Mouse (Mus musculus) midbrain, embryonic 15.5 days (tissue): Measurements from ENCODE around the gene Kcnj6. TPM values are rescaled to one million over a fixed set of nuclear protein-coding genes. Genes with fewer than 3 reads are reported as not detected.

Experiments
- ATAC-seq: fragments of 200-750 bp; cut with Nextera tagmentation; replicated peaks from 2 replicates; pipeline ENCODE4 v1.8.0; 2017; ENCODE audit warnings: moderate TSS enrichment
- H3K27ac ChIP-seq: fragments of 300-500 bp; sonication (generic); 2 replicates; pipeline ENCODE4 v1.5.1; 2015; ENCODE audit warnings: mild to moderate bottlenecking, inconsistent platforms
- H3K27me3 ChIP-seq: fragments of 300-500 bp; sonication (generic); replicated peaks from 2 replicates; pipeline ENCODE4 v1.6.1; 2015; ENCODE audit warnings: inconsistent platforms
- H3K36me3 ChIP-seq: fragments of 300-500 bp; sonication (generic); replicated peaks from 2 replicates; pipeline ENCODE4 v1.6.1; 2015; ENCODE audit warnings: inconsistent platforms
- H3K4me1 ChIP-seq: fragments of 300-500 bp; sonication (generic); 2 replicates; pipeline ENCODE4 v1.6.1; 2015; ENCODE audit warnings: inconsistent platforms
- H3K4me2 ChIP-seq: fragments of 300-500 bp; sonication (generic); 2 replicates; pipeline ENCODE4 v1.6.1; 2015; ENCODE audit warnings: inconsistent platforms, mild to moderate bottlenecking, moderate library complexity
- H3K4me3 ChIP-seq: fragments of 300-500 bp; sonication (generic); 2 replicates; pipeline ENCODE4 v1.5.1; 2015; ENCODE audit warnings: mild to moderate bottlenecking, inconsistent platforms
- H3K9ac ChIP-seq: fragments of 300-500 bp; sonication (generic); 2 replicates; pipeline ENCODE4 v1.6.1; 2015; ENCODE audit warnings: mild to moderate bottlenecking, inconsistent platforms
- H3K9me3 ChIP-seq: fragments of 300-500 bp; sonication (generic); 2 replicates; pipeline ENCODE4 v1.6.1; 2016; ENCODE audit warnings: inconsistent platforms
- WGBS: fragments of 180-500 bp; shearing (Covaris S2); methylation state at CpG from one replicate; pipeline ENCODE4 v1.1.7; 2015; ENCODE audit warnings: mixed read lengths; 5-methylcytosine and 5-hydroxymethylcytosine counted together
- microRNA-seq: library from miRNA; unstranded; fragments of <30 nt; microRNA quantifications from one replicate; pipeline ENCODE4, GENCODE M21; 2016
- polyA plus RNA-seq: library from polyadenylated mRNA; unstranded; fragments of >200 nt; fragmentation: Nextera tagmentation; extraction: Ambion mirVana; gene quantifications from 2 replicates; pipeline ENCODE4 v1.2.1, GENCODE M21; 2015

Gene Kcnj6
- polyA plus RNA-seq, 1 experiment from 2014 or later: 6.8 TPM

GRCm38 (mm10) chr16:94720476-94721153, 276.9 kb downstream of the Kcnj6 start:
- Histone ChIP-seq H3K4me1 (peaks cover 9% of the 10 kb centered on the region), H3K9me3 (no peaks in the 10 kb centered on the region), H3K9ac (no peak overlapping the region), H3K36me3 (no peaks in the 10 kb centered on the region), H3K27ac (no peak overlapping the region), H3K27me3 (no peaks in the 10 kb centered on the region), H3K4me2 (no peak overlapping the region), H3K4me3 (no peak overlapping the region)
- no peak for ATAC-seq
- 77% methylated on average over 7 of the region's 7 CpGs for WGBS

DNA sequence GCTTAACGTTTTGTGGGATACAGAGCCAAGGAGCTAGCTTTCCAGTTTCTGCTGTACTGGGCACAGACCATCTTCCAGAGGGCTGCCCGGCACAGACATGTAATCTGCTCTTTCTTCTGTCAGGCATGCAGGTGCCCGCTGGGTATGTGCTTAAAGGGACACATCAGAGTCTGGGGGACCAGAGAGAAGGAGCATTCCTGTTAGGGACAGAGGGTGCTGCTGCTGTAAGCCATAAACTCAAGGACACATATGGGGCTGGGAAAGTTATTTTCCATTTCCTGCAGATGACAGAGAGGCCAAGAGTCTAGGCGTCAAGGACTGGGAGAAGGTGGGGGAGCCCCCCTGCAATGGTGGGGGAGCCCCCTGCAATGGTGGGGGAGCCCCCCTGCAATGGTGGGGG, 278.0 kb downstream of the Kcnj6 start:
- H3K36me3 ChIP-seq: no peaks in the 10 kb centered on the region
- no peak for ATAC-seq
- H3K27me3 ChIP-seq: no peaks in the 10 kb centered on the region
- no peak overlapping the region for H3K27ac ChIP-seq
- no peaks in the 10 kb centered on the region for H3K9me3 ChIP-seq
- peaks cover 4% of the 10 kb centered on the region for H3K4me1 ChIP-seq
- H3K4me2 ChIP-seq: no peak overlapping the region
- no peak overlapping the region for H3K9ac ChIP-seq
- 68% methylated on average over 4 of the region's 4 CpGs for WGBS
- H3K4me3 ChIP-seq: no peak overlapping the region

GRCm38 (mm10) chr16:94718919-94719318, 278.6 kb downstream of the Kcnj6 start:
- Histone ChIP-seq H3K27me3 (no peaks in the 10 kb centered on the region), H3K9ac (no peak overlapping the region), H3K4me1 (peaks cover 5% of the 10 kb centered on the region), H3K4me3 (no peak overlapping the region), H3K36me3 (no peaks in the 10 kb centered on the region), H3K9me3 (no peaks in the 10 kb centered on the region), H3K4me2 (no peak overlapping the region), H3K27ac (no peak overlapping the region)
- WGBS: 55% methylated on average over 4 of the region's 4 CpGs
- no peak for ATAC-seq

GRCm38 (mm10) chr16:94717051-94717450, 280.4 kb downstream of the Kcnj6 start:
- no peak overlapping the region for H3K27ac ChIP-seq
- H3K4me1 ChIP-seq: peaks cover 8% of the 10 kb centered on the region
- ATAC-seq: no peak
- H3K27me3 ChIP-seq: no peaks in the 10 kb centered on the region
- H3K4me2 ChIP-seq: no peak overlapping the region
- H3K36me3 ChIP-seq: no peaks in the 10 kb centered on the region
- WGBS: 93% methylated on average over 11 of the region's 11 CpGs
- H3K4me3 ChIP-seq: no peak overlapping the region
- no peaks in the 10 kb centered on the region for H3K9me3 ChIP-seq
- H3K9ac ChIP-seq: no peak overlapping the region

DNA sequence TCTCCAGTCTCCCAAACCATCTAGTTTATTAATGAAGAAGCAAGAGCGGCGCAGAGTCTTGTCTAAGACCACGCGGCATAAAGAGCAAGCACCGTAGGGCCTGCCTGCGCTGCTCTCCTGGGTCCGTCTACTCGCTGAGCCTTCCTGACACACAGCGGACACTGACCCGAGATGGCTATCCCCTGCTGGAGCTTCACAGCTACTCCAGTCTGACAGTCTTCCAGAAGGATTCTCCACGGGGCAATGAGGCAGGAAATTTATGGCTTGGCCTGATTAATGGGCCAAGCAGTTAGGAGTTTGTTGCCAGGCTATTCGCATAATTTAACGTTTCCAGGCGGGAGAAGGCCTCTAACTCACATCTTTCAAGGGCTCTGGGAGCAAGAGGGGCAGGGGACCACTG, 283.0 kb downstream of the Kcnj6 start:
- Histone ChIP-seq H3K4me2 (no peak overlapping the region), H3K27ac (no peak overlapping the region), H3K9ac (no peak overlapping the region), H3K27me3 (no peaks in the 10 kb centered on the region), H3K36me3 (no peaks in the 10 kb centered on the region), H3K4me1 (peaks cover 8% of the 10 kb centered on the region), H3K9me3 (no peaks in the 10 kb centered on the region), H3K4me3 (no peak overlapping the region)
- no peak for ATAC-seq
- 64% methylated on average over 14 of the region's 14 CpGs for WGBS

- Histone ChIP-seq H3K4me2 (peak overlapping the region; percentile 62), H3K36me3 (no peaks in the 10 kb centered on the region), H3K9ac (peak overlapping the region; percentile 41), H3K9me3 (no peaks in the 10 kb centered on the region), H3K27me3 (no peaks in the 10 kb centered on the region), H3K4me3 (peak overlapping the region; percentile 38), H3K4me1 (peaks cover 8% of the 10 kb centered on the region), H3K27ac (no peak overlapping the region)
- ATAC-seq: peak; percentile 93
- 8% methylated on average over 25 of the region's 25 CpGs for WGBS
Measured at GRCm38 (mm10) chr16:94713480-94714094, 283.9 kb downstream of the Kcnj6 start.

DNA sequence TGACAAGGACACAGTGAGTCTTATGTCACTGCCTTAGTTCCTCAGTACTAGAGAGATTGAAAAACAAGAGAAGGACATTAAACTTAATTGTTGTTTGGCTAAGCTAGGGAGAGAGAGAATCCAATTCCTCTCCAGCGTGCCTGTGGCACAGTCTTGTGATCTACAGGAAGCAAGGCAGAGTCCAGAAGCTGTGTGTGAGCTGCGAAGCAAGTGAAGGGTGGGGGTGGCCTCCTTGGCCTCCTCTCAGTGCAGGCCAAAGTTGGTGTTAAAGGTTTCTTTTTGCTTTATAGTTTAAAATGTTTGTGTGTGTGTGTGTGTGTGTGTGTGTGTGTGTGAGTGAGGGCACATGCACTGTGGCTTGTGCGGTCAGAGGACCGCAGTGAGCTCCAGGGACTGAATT, 295.5 kb downstream of the Kcnj6 start:
- H3K27ac ChIP-seq: no peak overlapping the region
- no peaks in the 10 kb centered on the region for H3K4me1 ChIP-seq
- H3K9ac ChIP-seq: no peak overlapping the region
- no peak overlapping the region for H3K4me2 ChIP-seq
- no peaks in the 10 kb centered on the region for H3K27me3 ChIP-seq
- WGBS: 88% methylated on average over 4 of the region's 4 CpGs
- ATAC-seq: no peak
- no peaks in the 10 kb centered on the region for H3K36me3 ChIP-seq
- no peak overlapping the region for H3K4me3 ChIP-seq
- no peaks in the 10 kb centered on the region for H3K9me3 ChIP-seq

- H3K9ac ChIP-seq: no peak overlapping the region
- H3K27me3 ChIP-seq: no peaks in the 10 kb centered on the region
- no peak overlapping the region for H3K4me3 ChIP-seq
- no peaks in the 10 kb centered on the region for H3K4me1 ChIP-seq
- no peak overlapping the region for H3K4me2 ChIP-seq
- H3K27ac ChIP-seq: no peak overlapping the region
- no peak for ATAC-seq
- H3K36me3 ChIP-seq: no peaks in the 10 kb centered on the region
- 87% methylated on average over 4 of the region's 4 CpGs for WGBS
- H3K9me3 ChIP-seq: no peaks in the 10 kb centered on the region
Measured at GRCm38 (mm10) chr16:94701141-94701540, 296.4 kb downstream of the Kcnj6 start.

Small RNAs within 50 kb of the gene (microRNA-seq; reads per million reads assigned to microRNA genes)
- not detected for gene Gm22745
